Mouse (Mus musculus) C2C12 (cell line): ENCODE results near the gene Tlr12. TPM values are rescaled to one million over a fixed set of nuclear protein-coding genes. Genes with fewer than 3 reads are reported as not detected.

Experiments used
- H3K27me3 ChIP-seq: one replicate; pipeline ENCODE4 v1.6.1; 2011; ENCODE audit not compliant: control insufficient read depth, insufficient read depth, insufficient read length
- H3K36me3 ChIP-seq: one replicate; pipeline ENCODE4 v1.6.1; 2011; ENCODE audit not compliant: control insufficient read depth, insufficient read depth
- H3K4me3 ChIP-seq: one replicate; pipeline ENCODE4 v1.5.1; 2011; ENCODE audit warnings: mild to moderate bottlenecking, control low read depth; ENCODE audit not compliant: poor library complexity, insufficient read depth, severe bottlenecking
- H3K79me2 ChIP-seq: one replicate; pipeline ENCODE4 v1.6.1; 2011; ENCODE audit not compliant: control insufficient read depth, insufficient read depth
- H3K79me3 ChIP-seq: one replicate; pipeline ENCODE4 v1.6.1; 2011; ENCODE audit warnings: low read depth, control low read depth
- H3ac ChIP-seq: one replicate; pipeline ENCODE3; 2011; ENCODE audit warnings: low read depth; ENCODE audit not compliant: control insufficient read depth, insufficient read length
- CEBPB ChIP-seq: IDR thresholded peaks from one replicate; pipeline ENCODE4 v1.6.1; 2011; ENCODE audit warnings: low read depth, mild to moderate bottlenecking, control low read depth, moderate library complexity
- CTCF ChIP-seq: IDR thresholded peaks from one replicate; pipeline ENCODE4 v1.5.1; 2011; ENCODE audit not compliant: control insufficient read depth, insufficient read depth, insufficient read length
- FOSL1 ChIP-seq: IDR thresholded peaks from one replicate; pipeline ENCODE4 v1.8.0; 2011; ENCODE audit warnings: mild to moderate bottlenecking, low read length; ENCODE audit not compliant: poor library complexity, insufficient read depth, severe bottlenecking
- MAX ChIP-seq: IDR thresholded peaks from one replicate; pipeline ENCODE4 v1.6.1; 2011; ENCODE audit warnings: mild to moderate bottlenecking, control low read depth
- MYOD1 ChIP-seq: IDR thresholded peaks from one replicate; pipeline ENCODE4 v1.6.1; 2011; ENCODE audit warnings: low read depth; ENCODE audit not compliant: control insufficient read depth, insufficient read length
- MYOG ChIP-seq: IDR thresholded peaks from one replicate; pipeline ENCODE4 v1.6.1; 2011; ENCODE audit not compliant: control insufficient read depth, insufficient read length; ENCODE audit errors: extremely low read depth
- USF1 ChIP-seq: IDR thresholded peaks from one replicate; pipeline ENCODE4 v1.6.1; 2011; ENCODE audit warnings: low read depth, mild to moderate bottlenecking, control low read depth, moderate library complexity
- polyA plus RNA-seq: library from polyadenylated mRNA; unstranded; fragments of >200 nt; fragmentation: generic; extraction: Trizol; gene quantifications from one replicate; pipeline ENCODE4 v1.2.1, GENCODE M21; 2012; ENCODE audit warnings: missing spikeins

The Tlr12 gene
- polyA plus RNA-seq, 1 experiment: not detected

- Histone ChIP-seq H3K27me3 (no peaks in the 10 kb centered on the region), H3ac (no peak overlapping the region), H3K79me3 (peaks cover 1% of the 10 kb centered on the region), H3K36me3 (peaks cover 4% of the 10 kb centered on the region), H3K4me3 (no peak overlapping the region), H3K79me2 (no peaks in the 10 kb centered on the region)
- TF ChIP-seq CTCF: no peak
- no peak for TF ChIP-seq MYOD1
- no peak for TF ChIP-seq MAX
- TF ChIP-seq CEBPB: no peak
- TF ChIP-seq FOSL1: no peak
- TF ChIP-seq USF1: no peak
- TF ChIP-seq MYOG: no peak
These were observed 24.4 kb downstream of the Tlr12 start for GRCm38 (mm10) chr4:128594062-128594461.

GRCm38 (mm10) chr4:128593286-128593685, 25.1 kb downstream of the Tlr12 start:
- TF ChIP-seq MYOG: no peak
- no peak for TF ChIP-seq MYOD1
- TF ChIP-seq FOSL1: no peak
- TF ChIP-seq MAX: no peak
- no peak for TF ChIP-seq CEBPB
- no peak for TF ChIP-seq CTCF
- no peak for TF ChIP-seq USF1
- peaks cover 1% of the 10 kb centered on the region for H3K79me3 ChIP-seq
- H3K79me2 ChIP-seq: no peaks in the 10 kb centered on the region
- H3K27me3 ChIP-seq: no peaks in the 10 kb centered on the region
- H3ac ChIP-seq: no peak overlapping the region
- peaks cover 10% of the 10 kb centered on the region for H3K36me3 ChIP-seq
- H3K4me3 ChIP-seq: no peak overlapping the region

GRCm38 (mm10) chr4:128579182-128579581, 39.2 kb downstream of the Tlr12 start:
- H3K4me3 ChIP-seq: no peak overlapping the region
- no peak overlapping the region for H3ac ChIP-seq
- H3K36me3 ChIP-seq: no peaks in the 10 kb centered on the region
- H3K79me3 ChIP-seq: no peaks in the 10 kb centered on the region
- no peak for TF ChIP-seq MYOD1
- TF ChIP-seq FOSL1: no peak
- no peak for TF ChIP-seq CEBPB
- TF ChIP-seq USF1: no peak
- TF ChIP-seq MYOG: no peak
- no peak for TF ChIP-seq CTCF
- TF ChIP-seq MAX: no peak
- H3K79me2 ChIP-seq: no peaks in the 10 kb centered on the region
- H3K27me3 ChIP-seq: no peaks in the 10 kb centered on the region

- Histone ChIP-seq H3K27me3 (peaks cover 3% of the 10 kb centered on the region), H3K36me3 (no peaks in the 10 kb centered on the region), H3ac (no peak overlapping the region), H3K4me3 (no peak overlapping the region), H3K79me2 (no peaks in the 10 kb centered on the region), H3K79me3 (no peaks in the 10 kb centered on the region)
- no peak for TF ChIP-seq MYOG
- TF ChIP-seq CTCF: no peak
- TF ChIP-seq FOSL1: no peak
- TF ChIP-seq CEBPB: no peak
- TF ChIP-seq MAX: no peak
- TF ChIP-seq USF1: no peak
- TF ChIP-seq MYOD1: no peak
These were observed 42.6 kb downstream of the Tlr12 start for GRCm38 (mm10) chr4:128575811-128576210.

Other genes starting within 250 kb of the Tlr12 start
- gene Zscan20, start 8.5 kb downstream of the Tlr12 start, polyA plus RNA-seq: 4.1 TPM
- 205 TPM for gene Phc2, start 36.1 kb upstream of the Tlr12 start, polyA plus RNA-seq
- 0.15 TPM for gene A3galt2, start 136.7 kb upstream of the Tlr12 start, polyA plus RNA-seq
- gene Zfp362, start 187.4 kb upstream of the Tlr12 start, polyA plus RNA-seq: 9.9 TPM